Mouse (Mus musculus) layer of hippocampus, adult 8-10 months (tissue): Measurements from ENCODE around the gene Clybl. TPM values are rescaled to one million over a fixed set of nuclear protein-coding genes. Genes with fewer than 3 reads are reported as not detected.

Experiments used
- DNase-seq, 2 experiments: peaks; one replicate each; pipeline ENCODE4 v3.0.0; 2022; ENCODE audit warnings: low spot score in 2 of 2
- total RNA-seq, 4 experiments: library from RNA; stranded (reverse); gene quantifications; 2 replicates each; pipeline ENCODE4 v1.2.4; 2022

The Clybl gene
- total RNA-seq, 4 experiments from 2014 or later, result 28.0 to 33.9 (median 31.6) TPM

GRCm38 (mm10) chr14:122246919-122247859 lies 65.7 kb downstream of the Clybl start:
- DNase-seq, result no peak

GRCm38 (mm10) chr14:122249123-122249522 lies 67.6 kb downstream of the Clybl start:
- no peak for DNase-seq

GRCm38 (mm10) chr14:122251346-122251745 lies 69.8 kb downstream of the Clybl start:
- DNase-seq, result no peak

GRCm38 (mm10) chr14:122255562-122256260 lies 74.2 kb downstream of the Clybl start:
- no peak for DNase-seq

GRCm38 (mm10) chr14:122256261-122256634 lies 74.7 kb downstream of the Clybl start:
- DNase-seq, result no peak

GRCm38 (mm10) chr14:122258297-122258696 lies 76.8 kb downstream of the Clybl start:
- no peak for DNase-seq

GRCm38 (mm10) chr14:122261250-122261649 lies 79.7 kb downstream of the Clybl start:
- DNase-seq, result no peak

- no peak for DNase-seq
Observed at GRCm38 (mm10) chr14:122262851-122263659, 81.6 kb downstream of the Clybl start.

- no peak for DNase-seq
Observed at GRCm38 (mm10) chr14:122265214-122265613, 83.7 kb downstream of the Clybl start.

- no peak for DNase-seq
Observed at GRCm38 (mm10) chr14:122267590-122267989, 86.1 kb downstream of the Clybl start.

- no peak for DNase-seq
Observed at GRCm38 (mm10) chr14:122271104-122271746, 89.7 kb downstream of the Clybl start.

GRCm38 (mm10) chr14:122277142-122277541 lies 95.6 kb downstream of the Clybl start:
- no peak for DNase-seq

- no peak for DNase-seq
Observed at GRCm38 (mm10) chr14:122279462-122280308, 98.2 kb downstream of the Clybl start.

GRCm38 (mm10) chr14:122280309-122281071 lies 99.0 kb downstream of the Clybl start:
- no peak for DNase-seq

GRCm38 (mm10) chr14:122281072-122281634 lies 99.6 kb downstream of the Clybl start:
- no peak for DNase-seq

GRCm38 (mm10) chr14:122283959-122284358 lies 102.5 kb downstream of the Clybl start:
- no peak for DNase-seq

GRCm38 (mm10) chr14:122296399-122296798 lies 114.9 kb downstream of the Clybl start:
- DNase-seq, result no peak

- DNase-seq, result no peak
Observed at GRCm38 (mm10) chr14:122296864-122297263, 115.4 kb downstream of the Clybl start.
